Mouse (Mus musculus): ENCODE measurements around the gene Zc2hc1c.

Gene Zc2hc1c

DNA sequence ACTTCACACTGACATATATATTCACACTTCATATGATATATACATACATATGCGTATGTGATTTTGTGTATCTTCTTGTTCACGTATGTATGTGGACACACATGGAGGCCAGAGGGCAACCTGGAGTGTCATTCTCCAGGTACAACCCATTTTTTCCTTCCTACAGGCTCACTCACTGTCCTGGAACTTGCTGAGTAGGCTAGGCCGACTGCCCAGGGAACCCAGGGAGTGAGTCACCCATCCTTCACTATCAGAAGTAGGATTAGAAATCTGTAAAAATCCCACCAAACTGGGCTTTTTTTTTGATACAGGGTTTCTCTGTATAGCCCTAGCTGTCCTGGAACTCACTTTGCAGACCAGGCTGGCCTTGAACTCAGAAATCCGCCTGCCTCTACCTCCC, 3.4 kb upstream of the Zc2hc1c start:
- no peak for DNase-seq

DNA sequence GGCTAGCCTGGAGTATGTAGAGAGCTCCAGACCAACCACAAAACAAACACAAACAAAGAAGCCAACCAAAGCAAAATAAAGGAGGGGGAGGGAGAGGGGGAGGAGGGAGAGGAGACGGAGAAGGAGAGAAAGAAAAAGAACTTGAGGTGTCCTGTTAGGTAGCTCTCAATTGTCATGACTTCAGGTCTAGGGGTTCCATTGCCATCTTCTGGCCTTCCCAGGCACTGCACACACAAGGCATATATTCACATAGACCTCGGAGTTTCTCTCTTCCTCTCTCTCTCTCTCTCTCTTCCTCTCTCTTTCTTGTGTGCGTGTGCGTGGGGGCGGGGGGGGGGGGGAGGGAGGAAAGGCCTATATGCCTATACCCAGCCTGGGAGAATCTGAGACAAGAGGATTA, 1.4 kb upstream of the Zc2hc1c start:
- peak; percentile 36 for DNase-seq

DNA sequence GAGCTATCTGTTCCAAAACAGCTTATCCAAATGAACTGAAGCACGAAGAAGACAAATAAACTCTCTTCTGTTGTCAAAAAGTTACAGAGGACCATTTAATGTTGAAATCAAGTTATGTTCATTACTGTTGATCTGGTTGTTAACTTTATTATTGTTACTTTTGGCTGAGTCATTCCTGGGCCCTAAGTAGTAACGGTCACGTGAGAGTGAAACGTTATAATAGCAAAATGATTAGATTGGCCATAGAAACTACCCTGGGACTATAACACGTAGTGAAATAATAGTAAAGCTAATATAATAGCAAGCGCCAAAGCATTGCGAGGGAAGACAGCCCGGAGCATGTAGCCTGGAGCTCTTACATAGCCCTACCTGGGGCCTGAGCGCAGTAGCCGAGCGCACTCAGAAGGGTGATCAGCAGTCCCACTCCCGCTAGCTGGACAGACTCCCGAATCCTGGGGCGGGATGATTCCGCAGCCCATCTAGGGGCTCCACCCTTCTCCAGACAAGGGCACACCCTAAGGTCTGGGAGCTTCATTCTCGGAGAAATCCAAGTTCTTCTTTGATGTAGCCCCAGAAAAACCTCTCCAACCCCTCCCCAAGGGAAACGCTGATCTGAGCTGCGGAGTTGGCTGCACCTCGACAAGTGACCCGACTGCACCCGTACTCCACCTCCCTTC, 444 bp upstream of the Zc2hc1c start, which contains the start of gene Acyp1:
TSS of gene Acyp1 (minus strand) at position 630 of the 677 bp plus-strand sequence.
- DNase-seq: peak; percentile 41

DNA sequence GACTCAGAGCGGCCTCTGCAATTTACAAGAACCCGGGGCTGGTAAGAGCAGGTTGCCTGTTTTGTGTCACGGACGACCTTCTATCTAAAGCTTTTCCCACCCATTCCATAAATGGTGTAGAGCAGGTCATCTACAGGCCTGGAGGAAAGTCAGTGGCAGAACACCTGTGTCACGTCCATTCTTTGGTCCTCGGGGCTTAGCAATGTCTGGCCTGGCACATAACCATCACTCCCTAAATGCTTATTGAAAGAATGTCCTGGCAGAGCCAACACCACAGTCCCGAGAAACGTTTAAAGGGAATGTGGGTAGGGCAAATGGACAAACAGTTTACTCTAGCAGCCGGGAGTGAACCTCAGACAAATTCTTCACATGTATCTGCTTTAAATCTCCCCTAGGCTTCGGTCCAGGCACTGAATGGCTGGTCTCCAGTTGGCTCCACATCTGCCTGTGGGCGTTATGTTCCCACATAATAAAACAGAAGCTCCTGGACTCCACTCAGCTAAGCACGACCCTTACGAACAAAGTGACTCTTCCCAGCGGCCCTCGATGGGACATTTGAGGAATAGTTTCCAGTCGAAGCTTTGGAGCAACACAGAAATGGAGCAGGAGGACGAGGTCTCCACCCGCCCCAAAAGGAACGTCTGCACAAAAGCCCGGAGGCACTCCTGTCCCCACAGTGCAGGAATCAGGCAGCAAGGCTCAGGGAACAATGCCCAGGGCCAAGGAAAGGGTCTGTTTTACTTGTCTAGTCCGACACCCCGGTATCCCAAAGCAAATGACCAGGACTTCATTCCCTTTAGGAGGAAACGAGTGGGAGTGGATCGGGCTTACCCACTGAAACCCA, 988 bp downstream of the Zc2hc1c start:
- DNase-seq: no peak

DNA sequence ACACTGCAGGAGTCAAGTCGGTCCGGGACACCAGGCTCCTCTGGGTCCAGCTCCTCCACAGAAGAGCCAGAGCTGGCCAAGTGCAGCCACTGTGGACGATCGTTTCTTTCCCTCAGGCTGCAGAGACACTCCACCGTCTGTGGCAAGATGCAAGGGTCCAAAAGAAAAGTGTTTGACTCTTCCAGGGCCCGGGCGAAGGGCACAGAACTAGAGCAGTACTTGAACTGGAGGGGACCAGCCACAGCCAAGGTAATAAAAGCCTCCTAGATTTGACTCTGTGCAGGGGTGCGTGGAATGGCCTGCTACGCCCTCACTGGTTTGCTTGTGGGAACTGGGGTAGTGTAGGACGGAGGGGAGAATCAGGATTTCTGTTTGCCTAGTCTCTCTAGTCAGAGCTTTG, 2.2 kb downstream of the Zc2hc1c start:
- DNase-seq: no peak

DNA sequence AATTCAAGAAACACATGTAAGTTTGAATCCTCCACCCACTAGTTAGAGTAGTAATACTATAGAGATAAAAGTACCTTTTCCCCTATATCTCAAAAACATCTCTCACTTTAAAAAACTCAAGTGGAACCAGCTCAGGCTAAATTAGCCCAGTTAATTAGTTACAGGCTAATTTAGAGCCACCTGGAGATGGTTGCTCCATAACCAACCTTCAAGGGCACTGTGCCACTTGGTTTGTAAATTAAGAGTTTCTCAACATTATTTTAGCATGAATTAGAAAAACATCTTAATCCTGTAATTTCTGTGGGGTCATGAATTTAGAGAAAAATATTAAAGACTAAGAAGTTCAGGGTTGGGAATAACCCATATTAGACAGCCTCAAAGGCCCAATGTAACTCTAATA, 3.1 kb downstream of the Zc2hc1c start:
- no peak for DNase-seq

DNA sequence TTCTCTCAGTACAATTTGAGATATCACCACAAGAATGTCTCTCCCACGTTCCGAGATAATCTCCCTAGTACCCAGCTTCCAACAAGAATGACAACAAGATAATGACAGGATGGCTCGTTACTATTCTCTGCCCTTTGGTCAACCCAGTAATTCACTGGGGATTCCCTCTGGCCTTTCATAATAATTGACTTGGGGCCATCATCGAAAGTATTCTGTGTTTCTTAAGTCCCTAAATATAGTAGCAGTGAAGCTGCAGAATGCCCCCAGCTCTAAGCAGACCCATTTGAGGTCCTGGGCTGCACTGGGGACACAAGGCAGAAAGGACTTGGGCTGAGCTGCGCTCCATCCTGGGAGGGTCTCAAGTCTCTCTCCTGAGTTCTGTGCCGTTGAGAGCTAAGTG, 3.9 kb downstream of the Zc2hc1c start:
- DNase-seq: no peak

DNA sequence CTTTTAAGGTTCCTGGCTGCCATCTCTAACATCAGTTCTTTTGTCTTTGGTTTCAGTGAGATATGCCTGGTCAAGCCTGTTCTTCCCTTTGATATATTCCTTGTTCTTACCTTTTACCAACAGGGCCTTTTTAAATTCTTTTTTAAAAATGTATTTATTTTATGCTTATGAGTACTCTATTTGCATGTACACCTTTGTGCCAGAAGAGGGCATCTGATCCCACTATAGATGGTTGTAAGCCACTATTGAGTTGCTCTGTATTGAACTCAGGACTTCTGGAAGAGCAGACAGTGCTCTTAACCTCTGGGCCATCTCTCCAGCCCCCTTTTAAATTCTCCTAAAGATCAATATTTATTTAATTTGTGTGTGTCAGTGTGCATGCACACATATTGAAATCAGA, 4.5 kb downstream of the Zc2hc1c start:
- no peak for DNase-seq

DNA sequence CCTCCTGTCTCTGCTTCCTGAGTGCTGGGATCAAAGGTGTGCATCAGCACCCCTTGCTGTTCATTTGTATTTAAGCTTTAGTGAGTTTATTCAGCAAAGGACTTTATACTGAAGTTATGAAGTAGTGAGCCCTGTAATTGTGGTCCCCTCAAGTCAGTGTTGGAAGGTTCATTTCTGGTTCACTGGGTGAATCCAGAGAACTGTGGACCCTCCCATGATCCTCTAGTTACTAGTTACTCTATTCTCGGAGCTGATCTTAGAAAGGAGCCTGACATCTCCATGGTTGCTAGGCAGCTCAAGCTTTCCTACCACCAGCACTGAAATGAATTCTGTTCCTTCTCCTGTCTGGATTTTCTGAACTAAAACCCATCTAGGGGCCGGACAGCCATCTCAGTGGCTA, 7.1 kb downstream of the Zc2hc1c start:
- no peak for DNase-seq

DNA sequence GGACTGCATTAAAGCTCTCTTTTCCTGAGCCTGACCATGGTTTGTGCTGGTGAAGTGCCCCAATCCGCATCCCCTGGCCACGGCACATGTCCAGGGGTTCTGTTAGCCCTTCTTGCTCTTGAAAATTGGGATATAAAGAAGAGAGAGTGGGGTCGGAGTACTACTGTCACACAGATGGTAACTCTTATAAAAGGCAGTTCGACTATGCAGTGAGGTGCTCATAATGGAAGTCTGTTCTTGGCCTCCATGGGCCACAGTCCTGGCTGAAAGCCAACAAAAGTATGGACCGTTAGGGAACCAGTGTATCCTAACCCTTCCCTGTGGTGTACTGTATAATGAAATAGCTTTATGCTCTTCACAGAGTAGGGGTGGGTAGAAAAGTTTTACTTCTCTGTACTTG, 8.5 kb downstream of the Zc2hc1c start:
- DNase-seq: no peak

DNA sequence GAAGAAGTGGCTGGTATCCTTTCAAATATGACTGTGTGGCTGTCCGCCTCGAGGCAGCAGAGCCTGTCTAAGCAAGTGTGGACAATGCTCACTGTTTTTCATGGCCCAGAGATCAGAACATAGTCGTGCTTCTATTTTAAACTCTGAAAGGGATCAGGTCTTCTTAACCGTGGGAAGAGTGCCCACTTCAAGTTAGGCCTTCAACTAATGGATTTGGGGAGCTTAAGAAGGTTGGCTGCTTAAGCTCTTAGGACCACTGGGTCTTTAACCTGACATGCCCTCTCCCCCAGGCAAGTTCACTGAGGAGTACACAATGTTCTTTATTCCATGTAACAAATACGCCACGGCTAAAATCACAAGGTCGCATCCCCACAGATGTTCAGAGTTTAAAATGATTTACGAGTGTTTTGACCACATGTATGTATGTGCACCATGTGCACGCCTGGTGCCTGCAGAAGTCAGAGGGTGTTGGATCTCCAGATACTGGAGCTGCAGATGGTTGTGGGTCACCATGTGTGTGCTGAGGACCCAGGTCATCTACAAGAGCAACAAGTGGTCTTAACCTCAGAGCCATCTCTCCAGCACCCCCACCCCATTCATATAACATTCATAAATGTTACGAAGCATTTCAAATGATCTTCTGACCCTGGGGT, 9.1 kb downstream of the Zc2hc1c start:
- no peak for DNase-seq

DNA sequence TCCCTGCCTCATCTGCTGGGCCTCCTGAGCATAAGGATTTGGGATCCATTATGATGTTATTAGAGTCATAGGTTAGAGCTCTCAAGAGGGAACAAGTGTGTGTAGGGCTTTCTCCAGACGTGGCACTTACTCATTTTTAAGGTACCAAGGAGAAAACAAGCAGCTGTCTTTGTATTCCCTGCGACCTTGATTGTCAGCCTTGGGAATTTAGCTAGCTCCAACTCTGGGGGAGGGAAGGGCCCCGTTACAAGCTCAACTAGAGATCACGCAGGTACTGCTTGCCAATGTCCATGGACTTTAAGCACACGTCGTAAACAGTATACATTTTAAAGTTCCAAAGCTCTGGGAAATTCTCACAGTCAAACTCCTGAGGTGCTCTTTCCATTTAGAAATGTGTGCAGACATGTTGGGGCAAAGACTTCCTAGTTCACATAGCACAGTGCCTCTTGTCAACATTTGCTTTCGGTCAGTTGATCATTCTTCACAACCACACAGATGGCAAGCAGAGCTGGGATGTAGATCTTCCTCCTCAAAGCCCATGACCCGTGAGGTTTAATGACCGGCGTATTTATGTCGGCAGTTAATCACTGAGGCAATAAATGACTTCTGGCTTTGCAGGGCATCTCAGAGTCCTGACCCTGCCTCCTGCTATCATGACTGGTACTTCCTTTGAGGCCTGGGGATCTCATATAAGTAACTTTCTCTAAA, 9.9 kb downstream of the Zc2hc1c start:
- DNase-seq: no peak

DNA sequence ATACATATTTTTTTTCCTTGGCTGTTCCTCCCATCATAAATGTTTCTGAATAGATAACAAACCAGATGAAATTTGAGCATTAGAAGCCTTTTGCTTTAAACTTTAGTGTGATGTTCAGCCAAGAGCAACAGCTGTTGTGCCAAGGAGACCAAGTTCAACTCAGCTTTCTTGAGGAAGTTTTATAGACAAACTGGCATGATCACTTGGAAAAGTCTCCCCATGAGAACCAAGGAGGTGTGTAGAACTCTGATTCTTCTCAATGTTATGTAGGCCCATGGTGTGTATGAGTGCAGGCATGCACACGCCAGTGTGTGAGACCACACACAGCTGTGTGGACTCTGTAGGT, 10.4 kb downstream of the Zc2hc1c start:
- DNase-seq: no peak

DNA sequence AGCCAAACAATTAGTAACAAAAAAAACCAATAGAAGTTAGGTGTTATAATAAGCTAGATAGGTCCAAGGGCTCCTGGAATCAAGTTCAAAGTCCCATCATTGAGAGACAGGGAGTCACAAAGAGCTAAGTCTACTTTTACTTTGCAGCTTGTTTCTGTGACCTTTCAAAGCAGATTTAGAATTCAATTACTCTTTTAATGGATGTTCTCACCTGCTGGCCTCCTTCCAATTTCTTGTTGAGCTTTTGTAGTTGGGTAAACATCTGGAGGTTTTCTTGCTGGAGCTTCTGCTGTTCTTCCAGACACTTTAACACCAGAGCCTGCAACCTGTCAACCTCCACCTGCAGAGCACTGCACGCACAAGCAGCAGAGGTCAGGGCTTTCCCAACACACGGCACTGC, 14.9 kb downstream of the Zc2hc1c start:
- DNase-seq: no peak

DNA sequence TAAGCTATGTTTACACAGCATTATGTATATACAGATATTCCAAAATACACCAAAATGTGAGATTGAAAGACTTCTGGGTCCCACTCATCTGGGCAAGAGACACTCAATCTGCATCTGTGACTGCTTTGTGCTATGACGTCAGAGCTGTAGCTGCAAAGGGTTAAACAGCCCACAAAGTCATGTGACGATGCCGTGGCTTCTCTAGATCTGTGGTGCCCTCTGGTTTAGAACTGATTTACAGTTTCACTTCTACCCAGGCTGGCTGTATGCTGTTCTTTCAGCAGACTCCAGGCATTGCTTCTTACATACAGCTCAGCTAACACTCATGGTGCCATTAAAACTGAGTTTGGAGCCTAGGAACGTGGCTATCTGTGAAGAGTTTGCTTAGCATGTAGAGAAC, 16.3 kb downstream of the Zc2hc1c start:
- no peak for DNase-seq

DNA sequence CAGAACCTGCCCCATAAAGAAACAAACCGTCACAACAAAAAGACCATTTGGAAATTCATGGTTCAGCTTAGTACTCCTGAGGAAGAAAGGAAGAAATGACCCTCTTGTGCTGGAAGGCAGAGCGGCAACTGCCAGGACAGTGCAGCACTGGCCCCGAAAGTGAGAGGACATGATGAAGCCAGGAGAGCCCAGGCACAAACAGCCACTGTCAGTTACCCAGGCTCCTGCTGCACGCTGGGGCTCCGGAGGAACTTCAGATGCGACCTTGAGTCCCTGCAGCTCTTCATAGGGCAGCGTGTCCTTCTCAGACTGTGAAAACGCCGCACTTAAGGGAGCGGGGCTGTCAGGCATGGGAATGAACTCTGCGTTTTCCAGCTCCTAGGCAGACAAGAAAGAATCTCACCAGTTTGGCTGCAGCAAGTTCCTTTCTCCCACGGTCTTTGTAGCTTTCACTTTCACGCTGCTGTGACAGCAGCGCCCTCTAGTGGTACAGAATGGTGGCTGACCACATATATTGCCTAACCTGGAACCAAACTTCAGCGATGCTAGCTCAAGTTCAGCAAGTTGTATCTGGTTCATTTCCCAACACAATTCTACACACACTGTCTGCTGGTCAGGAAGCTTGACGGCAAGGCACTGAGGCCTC, 17.0 kb downstream of the Zc2hc1c start:
- DNase-seq: peak; percentile 83

DNA sequence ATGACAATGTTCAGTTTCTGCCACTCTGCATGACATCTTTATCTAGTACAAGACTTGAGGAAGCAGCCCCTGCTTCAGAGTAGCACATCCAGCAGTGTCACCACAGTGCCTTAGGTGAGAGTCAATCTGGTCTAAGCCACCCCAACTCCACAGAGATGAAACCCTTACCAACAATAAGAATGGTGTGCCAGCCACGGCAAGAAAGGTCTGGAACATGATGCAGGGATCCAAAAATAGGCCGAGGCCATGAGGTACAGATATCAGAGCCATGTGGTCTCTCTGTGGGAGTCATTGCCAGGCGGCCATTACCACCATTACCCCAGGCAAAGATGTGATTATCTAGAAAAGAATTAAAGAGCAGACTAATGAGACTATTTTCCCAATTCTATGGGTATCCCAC, 20.3 kb downstream of the Zc2hc1c start:
- DNase-seq: no peak

DNA sequence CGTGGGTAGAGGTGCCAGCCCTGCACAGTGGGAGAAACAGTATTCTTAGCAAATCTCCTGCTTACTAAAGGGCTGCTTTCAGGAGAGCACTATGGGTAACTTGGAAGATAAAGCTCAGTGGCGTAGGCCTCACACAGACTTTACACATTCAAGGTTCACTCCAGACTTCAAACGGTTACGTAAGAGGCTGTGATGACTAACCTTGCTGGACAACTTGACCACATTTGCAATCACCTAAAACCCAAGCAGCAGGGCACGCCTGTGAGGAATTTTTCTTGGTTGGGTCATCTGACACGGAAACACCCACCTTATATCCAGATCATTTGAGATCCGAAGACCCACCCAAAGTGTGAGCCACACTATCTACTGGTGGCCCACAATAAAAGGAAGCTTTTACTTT, 41.8 kb downstream of the Zc2hc1c start:
- DNase-seq: no peak

DNA sequence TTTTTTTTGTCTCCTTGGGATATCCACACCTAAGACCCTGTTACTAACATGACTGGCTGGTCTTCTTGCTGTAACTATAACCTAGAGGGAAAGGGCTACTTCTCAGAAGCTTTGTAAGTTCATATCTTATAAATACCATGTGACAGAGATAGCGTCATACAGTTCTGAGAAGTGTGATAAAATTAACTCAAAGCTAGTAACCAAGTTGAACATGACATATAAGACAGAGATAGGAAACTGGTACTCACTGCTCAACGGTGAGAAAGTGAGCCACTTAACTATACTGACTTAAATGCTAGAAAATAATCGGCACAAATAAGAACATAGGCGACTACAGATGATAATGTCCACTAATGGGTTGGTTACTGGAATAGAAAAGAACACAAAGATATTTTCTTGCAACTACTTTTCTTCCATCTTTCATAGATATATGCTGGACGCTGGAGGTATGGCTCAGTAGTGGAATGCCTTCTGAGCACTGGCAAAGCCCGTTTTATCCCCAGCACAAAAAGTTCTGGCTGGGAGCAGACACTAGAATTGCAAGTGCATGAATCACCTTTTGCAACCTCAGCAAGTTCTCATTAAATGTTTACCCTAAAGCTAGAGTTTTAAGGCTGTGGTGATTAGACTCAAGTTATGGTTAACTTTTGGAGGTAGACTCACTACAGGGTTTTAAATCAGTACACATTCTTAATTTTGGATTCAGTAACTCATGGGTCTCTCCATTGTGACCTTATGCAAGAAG, 49.3 kb downstream of the Zc2hc1c start:
- no peak for DNase-seq

DNA sequence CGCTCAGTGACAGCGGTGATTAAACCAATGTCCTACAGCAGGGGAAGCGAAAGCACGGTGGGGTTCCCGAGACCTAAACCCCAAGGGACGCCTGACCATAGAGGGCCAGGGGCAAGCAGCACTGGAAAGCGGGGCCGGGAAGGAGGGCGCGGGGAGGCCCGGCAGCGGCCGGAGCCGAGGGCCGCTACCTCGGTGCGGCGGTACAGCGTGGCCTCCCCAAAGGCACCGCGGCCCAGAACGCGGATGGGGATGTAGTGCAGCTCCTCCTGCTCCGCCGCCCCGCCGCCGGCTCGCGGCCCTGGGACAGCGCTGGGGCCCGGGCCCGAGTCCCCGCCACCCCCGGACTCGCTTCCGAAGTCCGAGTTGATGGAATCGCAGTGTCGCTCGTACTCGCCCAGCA, 50.4 kb downstream of the Zc2hc1c start:
- DNase-seq: no peak

DNA sequence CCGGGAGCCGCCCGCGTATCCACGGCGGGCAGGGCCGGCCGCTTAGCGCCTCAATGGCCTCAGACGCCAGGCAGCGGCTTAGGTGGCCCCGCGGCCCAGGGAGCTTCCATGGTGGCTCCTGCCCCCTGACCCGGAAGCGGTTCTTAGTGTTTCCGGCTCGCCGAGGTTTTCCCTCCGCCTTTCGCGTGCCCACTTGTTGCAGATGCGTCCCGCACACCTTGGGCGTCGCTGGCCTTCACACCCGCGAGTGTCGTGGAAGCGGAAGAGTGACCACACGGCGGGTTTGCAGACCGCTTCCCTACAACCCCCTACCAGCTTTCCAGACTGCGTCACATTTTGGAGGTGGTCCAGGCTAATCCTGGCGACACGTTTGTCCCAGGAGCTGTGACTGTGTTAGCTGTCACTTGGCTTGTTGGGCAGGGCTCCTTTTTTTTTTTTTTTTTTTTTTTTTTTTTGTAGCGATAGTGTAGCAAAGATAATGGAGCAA, 50.9 kb downstream of the Zc2hc1c start, which contains the start of gene Nek9:
TSS of gene Nek9 (minus strand) at position 120 of the 487 bp plus-strand sequence.
- peak; percentile 91 for DNase-seq

DNA sequence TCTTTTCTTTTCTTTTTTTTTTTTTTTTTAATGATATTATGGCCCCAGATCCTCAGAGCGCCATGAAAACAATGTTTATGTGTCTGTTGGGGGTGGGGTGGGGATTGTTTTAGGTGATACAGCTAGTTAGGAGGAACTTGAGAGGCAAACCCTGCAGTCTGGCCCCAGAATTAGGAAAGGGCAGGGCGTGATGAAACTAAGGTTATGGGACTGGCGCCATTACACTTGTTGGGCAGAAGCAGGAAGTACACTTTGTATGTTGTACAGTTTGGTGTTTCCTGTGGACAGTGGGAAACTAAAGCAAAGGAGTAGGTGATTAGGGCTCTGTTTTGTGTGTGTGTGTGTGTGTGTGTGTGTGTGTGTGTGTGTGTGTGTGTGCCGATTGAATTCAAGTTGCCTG, 51.6 kb downstream of the Zc2hc1c start:
- DNase-seq: peak; percentile 36

All from liver (tissue).